Mouse (Mus musculus) limb, embryonic 13.5 days (tissue): Measurements from ENCODE around the gene Mcrip1. TPM values are rescaled to one million over a fixed set of nuclear protein-coding genes. Genes with fewer than 3 reads are reported as not detected.

ENCODE experiments used
- ATAC-seq: fragments of 200-750 bp; cut with Nextera tagmentation; 2 replicates; pipeline ENCODE4 v1.8.0; 2017; ENCODE audit warnings: low read depth, moderate number of reproducible peaks, moderate TSS enrichment; ENCODE audit not compliant: low FRiP score
- H3K27ac ChIP-seq: fragments of 300-500 bp; sonication (generic); 2 replicates; pipeline ENCODE4 v1.5.1; 2015; ENCODE audit warnings: inconsistent platforms, mild to moderate bottlenecking, moderate library complexity
- H3K27me3 ChIP-seq: fragments of 300-500 bp; sonication (generic); 2 replicates; pipeline ENCODE4 v1.6.1; 2015; ENCODE audit warnings: mild to moderate bottlenecking, inconsistent platforms
- H3K36me3 ChIP-seq: fragments of 300-500 bp; sonication (generic); 2 replicates; pipeline ENCODE4 v1.6.1; 2015; ENCODE audit warnings: inconsistent platforms, mild to moderate bottlenecking, moderate library complexity
- H3K4me1 ChIP-seq: fragments of 300-500 bp; sonication (generic); 2 replicates; pipeline ENCODE4 v1.6.1; 2015; ENCODE audit warnings: inconsistent platforms
- H3K4me2 ChIP-seq: fragments of 300-500 bp; sonication (generic); replicated peaks from 2 replicates; pipeline ENCODE4 v1.6.1; 2015; ENCODE audit warnings: inconsistent platforms, mild to moderate bottlenecking, moderate library complexity
- H3K4me3 ChIP-seq: fragments of 300-500 bp; sonication (generic); 2 replicates; pipeline ENCODE4 v1.5.1; 2015; ENCODE audit warnings: moderate library complexity, mild to moderate bottlenecking, inconsistent platforms
- H3K9ac ChIP-seq: fragments of 300-500 bp; sonication (generic); 2 replicates; pipeline ENCODE4 v1.6.1; 2015; ENCODE audit warnings: mild to moderate bottlenecking, inconsistent platforms
- H3K9me3 ChIP-seq: fragments of 300-500 bp; sonication (generic); 2 replicates; pipeline ENCODE4 v1.6.1; 2016; ENCODE audit warnings: inconsistent platforms
- WGBS: fragments of 180-500 bp; shearing (Covaris S2); methylation state at CpG from one replicate; pipeline ENCODE4 v1.1.7; 2015; 5-methylcytosine and 5-hydroxymethylcytosine counted together
- polyA plus RNA-seq: library from polyadenylated mRNA; unstranded; fragments of >200 nt; fragmentation: Nextera tagmentation; extraction: Ambion mirVana; gene quantifications from 2 replicates; pipeline ENCODE4 v1.2.1, GENCODE M21; 2015

Mcrip1 gene
- polyA plus RNA-seq, 1 experiment from 2014 or later = 245 TPM

DNA sequence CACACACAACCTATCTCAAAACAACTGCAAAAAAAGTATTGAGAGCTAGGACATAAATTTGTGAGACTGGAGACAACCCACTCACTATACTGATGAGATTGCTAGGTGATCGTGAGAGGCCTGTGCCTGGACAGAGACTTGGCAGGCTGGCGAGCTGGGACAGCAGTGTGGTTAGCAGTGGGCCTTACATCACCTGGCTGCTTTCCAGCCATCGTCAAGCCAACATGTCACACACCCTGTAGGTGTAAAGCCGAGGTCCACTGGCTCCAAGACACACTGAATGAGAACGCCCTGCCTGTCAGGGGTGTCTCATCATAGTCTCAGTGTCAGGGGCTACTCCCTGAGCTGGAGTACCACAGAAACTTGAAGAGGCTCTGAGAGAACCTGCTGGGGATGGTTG lies 3.2 kb upstream of the Mcrip1 start:
- no peak for ATAC-seq
- no peak overlapping the region for H3K9ac ChIP-seq
- WGBS = 79% methylated on average over 5 of the region's 5 CpGs

DNA sequence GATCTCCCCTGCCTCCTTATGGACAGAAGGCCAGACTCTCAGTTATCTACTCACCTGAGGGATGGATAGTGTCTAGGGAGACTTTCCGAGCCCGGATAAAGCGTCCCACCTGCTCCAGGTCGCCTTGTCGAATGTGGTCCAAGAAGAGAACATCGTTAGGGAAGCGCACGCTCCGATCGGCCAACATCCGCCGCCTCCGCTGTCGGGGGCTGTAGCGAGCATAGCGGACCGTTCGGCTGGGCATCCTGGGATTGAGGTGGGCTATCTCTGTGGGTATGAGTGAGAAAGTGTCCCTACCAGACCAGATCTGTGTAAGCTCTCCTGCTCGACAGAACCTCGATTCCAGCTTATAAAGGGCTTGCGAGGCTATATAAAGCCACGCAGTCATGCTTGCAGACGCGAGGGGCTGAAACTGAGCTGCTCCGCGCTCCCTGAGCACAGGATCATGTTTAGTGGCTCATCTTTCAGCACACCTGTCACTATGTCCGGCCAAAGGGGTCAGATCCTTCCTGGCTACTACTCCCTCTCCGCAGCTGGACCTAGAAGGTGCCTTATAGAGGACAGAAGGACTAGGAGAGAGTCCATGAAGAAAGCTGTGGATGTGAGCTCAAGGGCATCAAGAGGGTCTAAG lies 1.4 kb upstream of the Mcrip1 start, which contains the start of gene Ppp1r27:
Gene Ppp1r27 (minus strand): TSS at position 323 of the 631 bp plus-strand sequence.
- H3K27ac ChIP-seq = peak within 1 kb of the TSS; percentile 63; the same call in 1 of the 2 replicates
- WGBS = 91% methylated on average over 28 of the region's 28 CpGs
- H3K36me3 ChIP-seq = peaks cover 7% of the 10 kb centered on the region
- peak within 1 kb of the TSS; percentile 98 for H3K4me3 ChIP-seq
- no peaks in the 10 kb centered on the region for H3K9me3 ChIP-seq
- peaks cover 27% of the 10 kb centered on the region for H3K4me1 ChIP-seq
- no peak for ATAC-seq
- no peaks in the 10 kb centered on the region for H3K27me3 ChIP-seq
- H3K4me2 ChIP-seq = peak within 1 kb of the TSS; percentile 95
- peak within 1 kb of the TSS; percentile 98 for H3K9ac ChIP-seq

More for the DNA sequence above, 3.2 kb upstream of the Mcrip1 start:
- peaks cover 20% of the 10 kb centered on the region for H3K4me1 ChIP-seq
- peaks cover 6% of the 10 kb centered on the region; the same call in 1 of the 2 replicates for H3K36me3 ChIP-seq
- no peak overlapping the region for H3K4me2 ChIP-seq
- H3K4me3 ChIP-seq = no peak overlapping the region
- H3K27ac ChIP-seq = no peak overlapping the region
- no peaks in the 10 kb centered on the region for H3K27me3 ChIP-seq
- peaks cover 7% of the 10 kb centered on the region; the same call in 1 of the 2 replicates for H3K9me3 ChIP-seq

DNA sequence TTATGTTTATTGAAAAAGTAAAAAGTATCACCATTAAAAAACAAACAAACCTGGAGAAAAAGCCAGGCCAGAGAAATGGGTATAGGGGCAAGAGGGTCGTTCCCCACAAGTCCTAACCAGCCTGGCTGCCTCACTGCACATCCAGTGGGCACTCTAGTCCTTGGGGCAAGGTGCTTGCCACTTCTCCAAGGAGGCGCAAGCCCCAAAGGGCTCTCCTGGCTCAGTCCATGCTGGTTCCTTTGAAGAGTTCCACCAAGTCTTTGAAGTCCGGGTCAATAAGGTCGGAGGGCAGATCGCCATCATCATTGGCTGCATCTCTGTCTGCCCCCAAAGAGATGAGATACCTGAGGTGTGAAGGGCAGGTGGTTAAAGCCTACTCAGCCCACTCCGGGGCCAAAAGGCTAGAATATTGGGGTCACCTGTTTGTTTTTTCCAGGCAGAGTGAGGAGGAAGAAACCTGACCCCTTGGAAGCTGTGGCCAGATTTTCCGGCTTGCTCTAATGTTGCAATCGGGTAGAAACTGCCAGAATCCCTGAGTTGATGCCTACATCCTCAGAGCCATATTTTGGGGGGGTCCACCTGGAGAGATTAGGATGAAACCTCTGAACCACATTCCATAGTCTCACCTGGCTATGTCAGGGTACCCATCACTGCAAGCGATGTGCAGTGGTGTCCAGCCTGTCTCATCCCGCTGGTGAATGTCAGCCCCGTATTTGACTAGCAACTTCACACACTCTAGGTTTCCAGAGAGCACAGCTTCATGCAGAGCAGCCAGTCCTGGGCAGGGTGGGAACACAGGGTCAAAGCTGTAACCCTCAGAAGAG lies 671 bp upstream of the Mcrip1 start:
- Histone ChIP-seq H3K9ac (peak overlapping the region; percentile 98), H3K27me3 (no peaks in the 10 kb centered on the region), H3K4me2 (peak overlapping the region; percentile 95), H3K4me1 (peaks cover 27% of the 10 kb centered on the region), H3K27ac (peak overlapping the region; percentile 63; the same call in 1 of the 2 replicates), H3K36me3 (peaks cover 10% of the 10 kb centered on the region), H3K9me3 (no peaks in the 10 kb centered on the region), H3K4me3 (peak overlapping the region; percentile 98)
- WGBS = 61% methylated on average over 11 of the region's 11 CpGs
- ATAC-seq = no peak

DNA sequence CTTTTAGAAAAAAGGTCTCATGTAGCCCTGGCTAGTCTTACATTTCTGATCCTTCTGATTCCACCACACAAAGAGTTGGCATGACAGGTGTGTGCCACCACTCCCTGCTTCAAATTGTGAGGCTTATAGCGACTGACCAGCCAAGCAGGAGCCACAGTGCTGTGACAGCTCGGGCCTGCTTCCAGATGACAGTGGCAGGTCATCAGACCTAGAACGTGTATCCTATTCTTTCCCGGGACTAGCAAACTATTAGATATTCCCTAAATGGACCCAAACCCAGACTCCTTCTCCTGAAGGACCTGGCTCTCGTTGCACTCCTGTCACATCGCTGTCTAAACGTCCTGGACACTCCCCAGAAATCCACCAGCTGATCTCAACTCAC lies 750 bp downstream of the Mcrip1 start:
- Histone ChIP-seq H3K36me3 (peaks cover 24% of the 10 kb centered on the region), H3K9ac (peak overlapping the region; percentile 98), H3K4me3 (peak overlapping the region; percentile 98), H3K27ac (peak overlapping the region; percentile 87), H3K4me1 (peaks cover 27% of the 10 kb centered on the region), H3K4me2 (peak overlapping the region; percentile 95), H3K9me3 (no peaks in the 10 kb centered on the region), H3K27me3 (no peaks in the 10 kb centered on the region)
- WGBS = 24% methylated on average over 7 of the region's 7 CpGs
- no peak for ATAC-seq

DNA sequence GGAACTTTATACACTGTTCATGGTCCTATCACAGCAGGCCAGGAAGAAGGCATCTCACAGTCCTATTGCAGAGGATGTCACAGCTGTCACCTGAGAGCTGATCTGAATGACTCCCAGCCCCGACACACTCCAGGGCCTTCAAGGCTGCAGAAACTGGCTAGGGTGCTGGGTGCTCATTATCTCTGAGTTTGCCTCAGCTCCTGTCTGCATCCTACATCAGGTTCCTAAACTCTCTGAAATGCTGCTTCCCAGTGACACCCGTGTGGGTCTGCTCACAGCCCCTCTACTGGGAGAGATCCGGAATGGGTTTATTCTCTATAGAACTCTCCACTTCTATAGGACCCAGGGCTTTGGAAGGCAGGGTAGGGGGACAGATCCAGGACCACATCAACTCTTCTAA lies 1.3 kb downstream of the Mcrip1 start:
- H3K36me3 ChIP-seq = peaks cover 30% of the 10 kb centered on the region
- no peaks in the 10 kb centered on the region for H3K9me3 ChIP-seq
- peak overlapping the region; percentile 98 for H3K4me3 ChIP-seq
- no peak for ATAC-seq
- H3K4me1 ChIP-seq = peaks cover 27% of the 10 kb centered on the region
- H3K27ac ChIP-seq = peak overlapping the region; percentile 87; the same call in 1 of the 2 replicates
- H3K4me2 ChIP-seq = peak overlapping the region; percentile 95
- no peaks in the 10 kb centered on the region for H3K27me3 ChIP-seq
- H3K9ac ChIP-seq = peak overlapping the region; percentile 98
- 90% methylated on average over 3 of the region's 3 CpGs for WGBS

DNA sequence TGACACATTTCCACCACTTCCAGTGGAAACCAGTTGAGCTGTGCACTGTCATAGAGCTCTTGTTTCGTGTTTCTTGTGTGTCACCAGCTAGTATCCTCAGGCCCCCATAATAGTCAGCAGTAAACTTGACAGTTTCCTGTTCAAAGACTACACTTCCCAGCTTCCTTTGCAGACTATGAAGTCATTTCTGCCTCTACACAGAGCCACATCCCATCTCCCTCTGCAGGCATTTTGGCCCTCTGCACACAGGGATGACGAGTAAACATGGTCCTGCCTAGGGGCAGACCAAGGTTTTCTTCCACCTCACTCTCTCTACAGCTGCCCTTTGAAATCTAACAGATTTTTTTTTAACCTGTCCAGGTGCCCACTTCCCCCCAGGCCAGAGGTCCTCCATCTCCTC lies 2.1 kb downstream of the Mcrip1 start:
- Histone ChIP-seq H3K36me3 (peaks cover 37% of the 10 kb centered on the region), H3K4me2 (peak overlapping the region; percentile 95), H3K27me3 (no peaks in the 10 kb centered on the region), H3K27ac (no peak overlapping the region), H3K4me1 (peaks cover 27% of the 10 kb centered on the region), H3K9me3 (no peaks in the 10 kb centered on the region), H3K4me3 (peak overlapping the region; percentile 5; the same call in 1 of the 2 replicates), H3K9ac (peak overlapping the region; percentile 98; the same call in 1 of the 2 replicates)
- WGBS = 68% methylated on average over 2 of the region's 2 CpGs
- no peak for ATAC-seq

DNA sequence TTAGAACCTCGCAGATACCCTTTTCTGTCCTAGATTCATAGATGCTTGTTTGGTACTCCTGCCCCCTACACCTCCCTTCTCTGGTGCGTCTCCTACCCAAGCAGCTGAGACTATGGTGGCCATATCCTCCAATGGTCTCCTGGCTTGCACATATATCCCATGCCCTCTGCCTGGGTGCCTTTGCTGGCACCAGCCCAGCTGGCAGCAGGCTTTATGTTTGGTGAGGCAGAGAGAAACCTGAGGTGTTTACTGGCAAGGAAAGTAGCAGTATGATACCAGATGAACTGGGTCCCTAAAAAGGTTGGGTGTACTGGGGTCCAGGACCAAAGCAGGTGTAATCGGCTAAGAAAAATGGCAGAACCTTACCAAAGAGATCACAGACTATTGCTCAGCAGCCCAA lies 3.6 kb downstream of the Mcrip1 start:
- H3K36me3 ChIP-seq = peaks cover 48% of the 10 kb centered on the region
- WGBS = 99% methylated on average over 3 of the region's 3 CpGs
- no peak overlapping the region for H3K4me3 ChIP-seq
- H3K4me1 ChIP-seq = peaks cover 27% of the 10 kb centered on the region
- H3K4me2 ChIP-seq = no peak overlapping the region
- no peaks in the 10 kb centered on the region for H3K27me3 ChIP-seq
- H3K9me3 ChIP-seq = no peaks in the 10 kb centered on the region
- no peak for ATAC-seq
- H3K27ac ChIP-seq = no peak overlapping the region
- H3K9ac ChIP-seq = no peak overlapping the region

GRCm38 (mm10) chr11:120542376-120542775 lies 7.2 kb downstream of the Mcrip1 start:
- Histone ChIP-seq H3K36me3 (peaks cover 48% of the 10 kb centered on the region), H3K9ac (no peak overlapping the region; the same call in 1 of the 2 replicates), H3K27ac (no peak overlapping the region), H3K4me1 (peaks cover 31% of the 10 kb centered on the region), H3K4me2 (no peak overlapping the region), H3K4me3 (no peak overlapping the region), H3K27me3 (no peaks in the 10 kb centered on the region), H3K9me3 (no peaks in the 10 kb centered on the region)
- no peak for ATAC-seq
- 78% methylated on average over 6 of the region's 6 CpGs for WGBS

DNA sequence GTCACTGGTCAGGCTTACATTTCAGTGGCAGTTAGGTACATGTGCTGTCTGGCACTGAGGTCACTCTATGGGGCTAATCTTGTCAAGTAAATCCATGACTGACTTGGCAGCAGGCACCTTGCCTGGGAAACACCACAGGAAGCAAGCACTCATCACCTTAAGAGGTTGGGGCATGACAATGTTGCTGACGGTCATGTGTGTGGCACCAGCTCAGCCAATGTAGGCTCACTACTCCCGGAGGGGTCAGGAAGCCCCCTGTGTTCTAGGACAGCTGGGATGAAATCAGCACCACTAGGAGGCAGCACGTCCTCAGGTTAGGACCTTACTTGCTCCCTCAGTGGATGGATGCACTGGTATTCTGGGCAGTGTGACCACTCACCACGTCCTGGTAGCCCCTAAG lies 7.6 kb downstream of the Mcrip1 start:
- no peak for ATAC-seq
- peaks cover 48% of the 10 kb centered on the region for H3K36me3 ChIP-seq
- H3K4me2 ChIP-seq = no peak overlapping the region
- H3K27ac ChIP-seq = no peak overlapping the region
- H3K9me3 ChIP-seq = no peaks in the 10 kb centered on the region
- 46% methylated on average over 4 of the region's 4 CpGs for WGBS
- no peak overlapping the region; the same call in 1 of the 2 replicates for H3K9ac ChIP-seq
- no peaks in the 10 kb centered on the region for H3K27me3 ChIP-seq
- no peak overlapping the region for H3K4me3 ChIP-seq
- H3K4me1 ChIP-seq = peaks cover 30% of the 10 kb centered on the region

- Histone ChIP-seq H3K27ac (peak overlapping the region; percentile 67), H3K4me2 (peak overlapping the region; percentile 11; the same call in 1 of the 2 replicates), H3K36me3 (peaks cover 30% of the 10 kb centered on the region), H3K9ac (peak overlapping the region; percentile 51), H3K9me3 (no peaks in the 10 kb centered on the region), H3K4me3 (no peak overlapping the region), H3K4me1 (peaks cover 28% of the 10 kb centered on the region), H3K27me3 (peaks cover 14% of the 10 kb centered on the region)
- 28% methylated on average over 10 of the region's 10 CpGs for WGBS
- peak; percentile 48; the same call in 1 of the 2 replicates for ATAC-seq
Measured at GRCm38 (mm10) chr11:120539285-120540014, 10.1 kb downstream of the Mcrip1 start.

- Histone ChIP-seq H3K4me2 (peak overlapping the region; percentile 11; the same call in 1 of the 2 replicates), H3K4me3 (no peak overlapping the region), H3K36me3 (peaks cover 25% of the 10 kb centered on the region)
Measured at GRCm38 (mm10) chr11:120538955-120539284, 10.6 kb downstream of the Mcrip1 start.

More at GRCm38 (mm10) chr11:120538955-120539284, 10.6 kb downstream of the Mcrip1 start:
- ATAC-seq = no peak
- Histone ChIP-seq H3K4me1 (peaks cover 28% of the 10 kb centered on the region), H3K27me3 (peaks cover 19% of the 10 kb centered on the region), H3K9ac (0 out of 2 replicates have a peak overlapping the region, but pooled peaks have one; percentile 51), H3K27ac (peak overlapping the region; percentile 67; the same call in 1 of the 2 replicates), H3K9me3 (no peaks in the 10 kb centered on the region)
- 58% methylated on average over 8 of the region's 8 CpGs for WGBS
